ENCODE assay signal across 9 mouse cellular contexts in the genomic region with DNA sequence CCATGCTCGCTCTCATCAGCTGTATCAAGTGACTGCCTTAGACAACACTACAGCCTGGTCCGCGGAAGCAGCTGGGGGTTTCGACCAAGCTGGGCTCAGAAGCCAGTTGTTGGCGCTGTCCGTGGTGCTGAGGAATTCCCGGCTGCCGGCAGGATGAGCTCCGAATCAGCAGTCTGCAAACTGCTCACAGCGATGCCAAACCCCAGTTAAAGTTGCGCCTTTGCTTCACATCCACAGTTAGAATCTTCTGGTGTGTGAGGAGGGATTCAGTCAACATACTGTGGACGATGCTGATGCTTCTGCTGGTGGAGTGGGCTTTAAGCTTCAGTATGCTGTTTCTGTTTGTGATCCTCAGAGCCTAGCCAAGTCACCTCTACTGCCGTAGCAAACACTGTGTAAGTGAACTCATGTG. TPM values are rescaled to one million over a fixed set of nuclear protein-coding genes. Genes with fewer than 3 reads are reported as not detected.
DNase-seq lines count a peak whose midpoint lies in the region; ATAC-seq and TF ChIP-seq lines count a peak whose summit lies in the region.
"Had no signal": no experiment of that assay in that cellular context is flagged by ENCODE, and none has a peak within 500 bp of the region (broad histone marks: within the 10 kb centered on the region; RNA-seq: fewer than 3 reads in every experiment).

Gene Vwc2l, plus strand, starts transcription at position 61 of the 412 bp plus-strand sequence.

- H3K9me3 ChIP-seq in liver, embryonic 12.5 days (replicated peaks), result no peaks in the 10 kb centered on the region
- no peaks in the 10 kb centered on the region for H3K9me3 ChIP-seq in liver, embryonic 13.5 days (replicated peaks)

- peak; percentile 71 for DNase-seq in liver
- DNase-seq in heart, postnatal 10 days, result peak; percentile 75 to 85
- DNase-seq in kidney, postnatal 25 days, result peak; percentile 64 to 75
- peak; percentile 9 for DNase-seq in liver, embryonic 13.5 days
- peak; percentile 51 for DNase-seq in ovary, postnatal 10 days (ENCODE audit: low spot score)
- peak; percentile 49 to 81 for DNase-seq in urinary bladder, postnatal 4 days (ENCODE audit: low spot score in 2 of 2)

- 8% methylated on average over 13 of the region's 13 CpGs for WGBS in liver, embryonic 12.5 days (ENCODE audit: insufficient replicate concordance)
- 10% methylated on average over 13 of the region's 13 CpGs for WGBS in liver, embryonic 13.5 days (ENCODE audit: insufficient replicate concordance)

- ATAC-seq in liver, embryonic 12.5 days, result no peak
- ATAC-seq in liver, embryonic 13.5 days (ENCODE audit: low read depth), result no peak

- no peaks in the 10 kb centered on the region for H3K36me3 ChIP-seq in liver, embryonic 12.5 days
- H3K36me3 ChIP-seq in liver, embryonic 13.5 days, result no peaks in the 10 kb centered on the region

- H3K4me2 ChIP-seq in liver, embryonic 12.5 days, result no peak within 1 kb of the TSS
- H3K4me2 ChIP-seq in liver, embryonic 13.5 days, result no peak within 1 kb of the TSS

- H3K9ac ChIP-seq in liver, embryonic 12.5 days, result no peak within 1 kb of the TSS
- H3K9ac ChIP-seq in liver, embryonic 13.5 days, result no peak within 1 kb of the TSS

- H3K27ac ChIP-seq in liver, embryonic 12.5 days, result no peak within 1 kb of the TSS
- H3K27ac ChIP-seq in cortical plate, adult 2 months (ENCODE audit: insufficient read depth, low read length), result no peak within 1 kb of the TSS
- H3K27ac ChIP-seq in liver, embryonic 13.5 days, result no peak within 1 kb of the TSS

- TF ChIP-seq CTCF in cortical plate, adult 2 months (IDR thresholded peaks at IDR 0.05; ENCODE audit: extremely low read depth, insufficient read depth, low read length), result no peak

- H3K4me3 ChIP-seq in liver, embryonic 12.5 days, result no peak within 1 kb of the TSS
- peak within 1 kb of the TSS; percentile 61 for H3K4me3 ChIP-seq in cortical plate, adult 2 months (ENCODE audit: insufficient read depth, low read length)
- no peak within 1 kb of the TSS for H3K4me3 ChIP-seq in liver, embryonic 13.5 days (replicated peaks)
- H3K4me3 ChIP-seq: megakaryocyte, embryonic 14.5 days had no signal

- no peak for TF ChIP-seq POLR2A in cortical plate, adult 2 months (IDR thresholded peaks at IDR 0.05; ENCODE audit: extremely low read depth, insufficient read depth, low read length)

- H3K27me3 ChIP-seq in liver, embryonic 12.5 days (replicated peaks), result no peaks in the 10 kb centered on the region
- no peaks in the 10 kb centered on the region for H3K27me3 ChIP-seq in liver, embryonic 13.5 days
- H3K27me3 ChIP-seq: megakaryocyte, embryonic 14.5 days had no signal

- H3K4me1 ChIP-seq in liver, embryonic 12.5 days, result no peaks in the 10 kb centered on the region
- no peaks in the 10 kb centered on the region for H3K4me1 ChIP-seq in cortical plate, adult 2 months (ENCODE audit: control insufficient read depth, insufficient read depth, low read length)
- no peaks in the 10 kb centered on the region for H3K4me1 ChIP-seq in liver, embryonic 13.5 days (replicated peaks)
- H3K4me1 ChIP-seq: megakaryocyte, embryonic 14.5 days had no signal

- intact Hi-C loops in heart, postnatal 10 days (cut with DNase I), result no loop called here

RNA-seq across cellular contexts. Expression of gene Vwc2l, which starts in this region (rescaled TPM):
- polyA plus RNA-seq in liver, embryonic 12.5 days (2016; fragmentation: Nextera tagmentation; extraction: Ambion mirVana), result 0.02 TPM in 1 of 2 replicates, not detected in the other
- polyA plus RNA-seq in cortical plate, adult 2 months (2012; rRNA removed), result 3.3 and 3.4 TPM in 2 replicates
- not detected for total RNA-seq in heart, postnatal 10 days (2021)
- polyA plus RNA-seq in liver, embryonic 13.5 days (2015; fragmentation: Nextera tagmentation; extraction: Ambion mirVana), result 0.02 and 0.03 TPM in 2 replicates

Comparison
In these comparisons a context has a peak if more than half of its experiments do, and no peak if none do; other contexts are left out.
1. Peak in DNase-seq in heart, postnatal 10 days; RNA of the gene not detected or under 1 TPM.
2. Peak in DNase-seq in liver, embryonic 13.5 days; RNA of the gene not detected or under 1 TPM.
3. DNase-seq: peak in every context shown above with its lines; median percentile 80 in heart, postnatal 10 days; 71 in liver; 70 in kidney, postnatal 25 days; 65 in urinary bladder, postnatal 4 days; 51 in ovary, postnatal 10 days; 9 in liver, embryonic 13.5 days.